Mouse (Mus musculus) small intestine, adult 2 months (tissue): ENCODE measurements around the gene Tm9sf4. TPM values are rescaled to one million over a fixed set of nuclear protein-coding genes. Genes with fewer than 3 reads are reported as not detected.

Source experiments
- H3K27ac ChIP-seq: fragments of 200-500 bp; 2 replicates; pipeline ENCODE4 v1.5.1; 2012; ENCODE audit warnings: low read depth, low read length, control low read depth, inconsistent platforms; ENCODE audit not compliant: insufficient read depth
- H3K27me3 ChIP-seq: fragments of 200-500 bp; 2 replicates; pipeline ENCODE4 v1.6.1; 2012; ENCODE audit warnings: mild to moderate bottlenecking, moderate library complexity, low read length, inconsistent platforms; ENCODE audit not compliant: control insufficient read depth, insufficient read depth
- H3K36me3 ChIP-seq: fragments of 200-500 bp; 2 replicates; pipeline ENCODE4 v1.6.1; 2012; ENCODE audit warnings: mild to moderate bottlenecking, low read length, control low read depth, inconsistent platforms; ENCODE audit not compliant: control insufficient read depth, insufficient read depth
- H3K4me1 ChIP-seq: fragments of 200-500 bp; 2 replicates; pipeline ENCODE4 v1.6.1; 2012; ENCODE audit warnings: low read length, inconsistent platforms, mixed read lengths; ENCODE audit not compliant: control insufficient read depth, insufficient read depth, insufficient read length
- H3K4me3 ChIP-seq: fragments of 200-500 bp; 2 replicates; pipeline ENCODE4 v1.5.1; 2012; ENCODE audit warnings: low read depth, mild to moderate bottlenecking, control low read depth, inconsistent platforms, low read length, moderate library complexity
- CTCF ChIP-seq: fragments of 200-500 bp; IDR thresholded peaks from 2 replicates; pipeline ENCODE4 v1.5.1; 2012; ENCODE audit warnings: low read depth, mild to moderate bottlenecking, control low read depth, inconsistent platforms, low read length, moderate library complexity, mixed read lengths; ENCODE audit not compliant: insufficient replicate concordance, insufficient read length; ENCODE audit errors: extremely low read depth
- POLR2A ChIP-seq: fragments of 200-500 bp; IDR thresholded peaks from 2 replicates; pipeline ENCODE4 v1.6.1; 2012; ENCODE audit warnings: low read depth, mild to moderate bottlenecking, control low read depth, inconsistent platforms, low read length, moderate library complexity
- WGBS: fragments of 180-500 bp; shearing (Covaris S2); methylation state at CpG from one replicate; pipeline ENCODE4 v1.1.7; 2018; 5-methylcytosine and 5-hydroxymethylcytosine counted together
- polyA plus RNA-seq: library from polyadenylated mRNA; depleted of rRNA; stranded (reverse); fragments of >200 nt; gene quantifications from 2 replicates; pipeline ENCODE4 v1.2.3, GENCODE M21; 2012

Tm9sf4 gene
- polyA plus RNA-seq, 1 experiment = 27.9 TPM

DNA sequence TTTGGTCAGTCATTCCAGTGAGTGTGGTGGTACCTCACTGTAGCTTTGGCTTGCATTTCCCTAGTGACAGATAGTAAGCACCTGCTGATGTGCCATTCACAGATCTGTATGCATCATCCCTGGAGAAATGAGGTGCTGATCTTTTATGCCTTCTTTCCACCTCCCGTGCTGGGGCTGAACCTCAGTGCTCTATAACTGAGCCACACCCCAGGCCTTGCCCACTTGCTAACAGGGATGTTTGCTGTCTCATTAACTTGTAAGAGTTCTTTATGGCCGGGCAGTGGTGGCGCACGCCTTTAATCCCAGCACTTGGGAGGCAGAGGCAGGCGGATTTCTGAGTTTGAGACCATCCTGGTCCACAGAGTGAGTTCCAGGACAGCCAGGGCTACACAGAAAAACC, 10.9 kb downstream of the Tm9sf4 start:
- Histone ChIP-seq H3K36me3 (0 out of 2 replicates have a peak, but pooled peaks cover 4% of the 10 kb centered on the region), H3K27me3 (no peaks in the 10 kb centered on the region), H3K4me1 (peaks cover 9% of the 10 kb centered on the region; the same call in 1 of the 2 replicates), H3K4me3 (no peak overlapping the region), H3K27ac (peak overlapping the region; percentile 74)
- no peak for TF ChIP-seq POLR2A
- 31% methylated on average over 5 of the region's 5 CpGs for WGBS

DNA sequence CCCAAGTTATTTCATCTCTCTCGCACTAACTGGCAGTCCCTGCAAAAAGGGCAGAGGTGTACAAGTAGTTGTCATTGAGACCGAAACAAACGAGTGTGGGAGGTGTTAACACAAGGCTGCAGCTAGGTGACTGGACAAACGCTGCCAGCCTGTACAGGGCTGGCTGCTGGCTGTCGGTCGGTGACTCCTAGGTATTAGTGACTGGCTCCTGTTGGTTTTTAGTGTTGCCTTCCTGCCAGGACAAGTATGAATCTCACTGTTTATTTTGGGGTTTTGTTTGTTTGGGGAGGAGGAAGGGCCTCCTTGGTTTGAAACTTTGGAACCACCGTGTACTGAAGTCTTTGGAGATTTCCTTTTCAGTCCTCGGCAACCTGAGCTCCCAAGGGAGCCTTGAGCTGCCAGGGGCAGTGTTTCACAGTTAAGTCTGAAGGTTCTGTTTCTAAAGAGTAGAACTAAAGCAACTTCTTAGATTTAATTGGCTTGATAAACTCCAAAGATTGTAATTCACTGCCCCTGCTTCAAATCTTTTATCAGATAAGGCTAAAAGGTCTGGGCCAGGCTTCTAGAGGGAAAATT, 15.0 kb downstream of the Tm9sf4 start:
- TF ChIP-seq POLR2A (no peak), CTCF (no peak)
- no peaks in the 10 kb centered on the region for H3K27me3 ChIP-seq
- H3K4me1 ChIP-seq = peaks cover 9% of the 10 kb centered on the region; the same call in 1 of the 2 replicates
- 27% methylated on average over 8 of the region's 8 CpGs for WGBS
- peaks cover 9% of the 10 kb centered on the region for H3K36me3 ChIP-seq
- no peak overlapping the region for H3K27ac ChIP-seq
- no peak overlapping the region for H3K4me3 ChIP-seq

GRCm38 (mm10) chr2:153177188-153177587, 16.1 kb downstream of the Tm9sf4 start:
- Histone ChIP-seq H3K4me3 (no peak overlapping the region), H3K27ac (no peak overlapping the region), H3K4me1 (peaks cover 6% of the 10 kb centered on the region; the same call in 1 of the 2 replicates), H3K27me3 (no peaks in the 10 kb centered on the region), H3K36me3 (peaks cover 10% of the 10 kb centered on the region)
- TF ChIP-seq CTCF (no peak), POLR2A (no peak)
- WGBS = 55% methylated on average over 3 of the region's 3 CpGs

DNA sequence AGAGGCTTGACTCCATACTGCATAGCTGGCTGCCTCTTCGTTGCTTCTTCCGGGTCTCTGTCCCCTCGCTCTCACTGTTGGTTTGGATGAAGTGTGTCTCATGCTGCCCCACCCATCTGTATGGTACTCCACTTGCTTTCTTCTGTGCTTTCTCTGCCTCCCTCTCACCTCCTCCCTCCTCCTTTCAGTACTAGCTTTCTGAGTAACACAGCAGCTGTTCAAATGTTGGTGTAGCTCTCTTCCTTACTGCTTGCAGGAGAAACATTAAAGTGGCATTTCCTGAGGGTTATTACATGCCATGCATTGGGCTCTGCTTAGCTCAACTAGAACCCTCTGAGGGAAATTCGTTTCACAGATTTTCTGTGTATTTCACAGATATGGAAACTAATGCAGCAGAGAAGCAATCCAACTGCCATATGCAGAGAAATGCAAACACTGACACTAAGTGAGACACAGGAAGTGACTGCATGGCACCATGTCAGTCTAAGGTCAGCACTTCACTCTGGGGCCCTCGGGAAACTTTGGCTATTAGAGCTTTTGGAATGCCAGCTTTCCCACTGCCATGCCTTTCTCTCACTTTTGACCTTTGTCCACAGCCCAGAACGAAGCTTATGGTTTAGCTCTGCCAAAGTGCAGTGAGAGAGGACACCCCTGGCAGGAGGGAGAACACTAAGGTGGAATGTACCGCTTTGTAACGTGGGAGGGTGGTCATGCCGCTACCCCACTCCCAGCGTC, 18.2 kb downstream of the Tm9sf4 start:
- Histone ChIP-seq H3K27me3 (no peaks in the 10 kb centered on the region), H3K27ac (no peak overlapping the region), H3K36me3 (peaks cover 25% of the 10 kb centered on the region), H3K4me3 (no peak overlapping the region), H3K4me1 (peaks cover 6% of the 10 kb centered on the region; the same call in 1 of the 2 replicates)
- 50% methylated on average over 10 of the region's 10 CpGs for whole genome bisulfite sequencing
- TF ChIP-seq CTCF (no peak), POLR2A (no peak)

GRCm38 (mm10) chr2:153179961-153180360, 18.9 kb downstream of the Tm9sf4 start:
- Histone ChIP-seq H3K27ac (no peak overlapping the region), H3K4me3 (no peak overlapping the region), H3K4me1 (peaks cover 6% of the 10 kb centered on the region; the same call in 1 of the 2 replicates), H3K36me3 (peaks cover 30% of the 10 kb centered on the region), H3K27me3 (no peaks in the 10 kb centered on the region)
- TF ChIP-seq CTCF (no peak), POLR2A (no peak)
- WGBS = 88% methylated on average over 3 of the region's 3 CpGs

GRCm38 (mm10) chr2:153186176-153186591, 25.1 kb downstream of the Tm9sf4 start:
- Histone ChIP-seq H3K36me3 (peaks cover 57% of the 10 kb centered on the region), H3K27ac (no peak overlapping the region), H3K4me1 (peaks cover 3% of the 10 kb centered on the region; the same call in 1 of the 2 replicates), H3K4me3 (no peak overlapping the region), H3K27me3 (no peaks in the 10 kb centered on the region)
- TF ChIP-seq POLR2A (no peak), CTCF (no peak)
- 44% methylated on average over 2 of the region's 2 CpGs for WGBS

GRCm38 (mm10) chr2:153187848-153188247, 26.7 kb downstream of the Tm9sf4 start:
- 83% methylated on average over 2 of the region's 2 CpGs for WGBS

More at GRCm38 (mm10) chr2:153187848-153188247, 26.7 kb downstream of the Tm9sf4 start:
- no peak for TF ChIP-seq POLR2A
- TF ChIP-seq CTCF = no peak
- H3K27ac ChIP-seq = no peak overlapping the region
- peaks cover 3% of the 10 kb centered on the region; the same call in 1 of the 2 replicates for H3K4me1 ChIP-seq
- no peaks in the 10 kb centered on the region for H3K27me3 ChIP-seq
- H3K4me3 ChIP-seq = no peak overlapping the region
- peaks cover 66% of the 10 kb centered on the region for H3K36me3 ChIP-seq
